Mouse (Mus musculus): ENCODE measurements around the gene Txlnb.
"Not testable (repeated sequence)": the region's sequence is repeated elsewhere in the genome, so short reads cannot be mapped to it uniquely, and the experiment has no call there.

DNA sequence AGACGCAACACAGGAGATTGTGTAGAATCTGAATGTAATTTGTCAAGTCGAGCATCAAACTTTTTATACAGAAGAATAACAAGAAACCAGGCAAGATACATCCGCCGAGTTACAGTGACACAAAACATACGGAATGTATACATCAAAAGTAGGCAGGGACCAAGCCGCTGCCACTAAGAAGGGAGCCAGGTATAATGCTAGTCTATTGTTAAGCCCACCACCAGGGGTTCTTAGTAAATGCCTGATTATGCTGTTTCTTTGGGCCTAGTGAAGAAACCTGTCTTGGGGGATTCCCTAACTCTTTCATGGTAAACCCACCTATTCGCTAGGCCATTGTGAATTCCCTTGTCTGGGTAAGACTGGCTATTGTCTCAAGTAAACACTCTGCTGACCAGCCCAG, 24.4 kb downstream of the Txlnb start:
- not testable (repeated sequence) for TF ChIP-seq POLR2A (IDR thresholded peaks at IDR 0.05; ENCODE audit: borderline replicate concordance, extremely low read depth, low read depth, low read length); CTCF (IDR thresholded peaks at IDR 0.05; ENCODE audit: insufficient read depth, low read length)

All from lung, adult 2 months (tissue).